Mouse (Mus musculus) midbrain, embryonic 11.5 days (tissue): ENCODE data around the gene Nfu1. TPM values are rescaled to one million over a fixed set of nuclear protein-coding genes. Genes with fewer than 3 reads are reported as not detected.
"Not testable (repeated sequence)": the region's sequence is repeated elsewhere in the genome, so short reads cannot be mapped to it uniquely, and the experiment has no call there.

ENCODE experiments used
- ATAC-seq: fragments of 200-750 bp; cut with Nextera tagmentation; 2 replicates; pipeline ENCODE4 v1.8.0; 2017; ENCODE audit warnings: moderate TSS enrichment, moderate library complexity; ENCODE audit not compliant: low FRiP score
- DNase-seq: peaks from one replicate; pipeline ENCODE4 v3.0.0; 2015; ENCODE audit warnings: low spot score; ENCODE audit errors: missing footprints
- H3K27ac ChIP-seq: fragments of 300-500 bp; sonication (generic); 2 replicates; pipeline ENCODE4 v1.5.1; 2014; ENCODE audit warnings: low read depth, low read length
- H3K27me3 ChIP-seq: fragments of 300-500 bp; sonication (generic); 2 replicates; pipeline ENCODE4 v1.6.1; 2014; ENCODE audit warnings: mild to moderate bottlenecking, low read length, moderate library complexity, mixed read lengths; ENCODE audit not compliant: control insufficient read depth, insufficient read depth
- H3K36me3 ChIP-seq: fragments of 300-500 bp; sonication (generic); 2 replicates; pipeline ENCODE4 v1.6.1; 2014; ENCODE audit warnings: mild to moderate bottlenecking, low read length, moderate library complexity, mixed read lengths; ENCODE audit not compliant: control insufficient read depth, insufficient read depth
- H3K4me1 ChIP-seq: fragments of 300-500 bp; sonication (generic); 2 replicates; pipeline ENCODE4 v1.6.1; 2014; ENCODE audit warnings: low read length; ENCODE audit not compliant: control insufficient read depth, insufficient read depth
- H3K4me2 ChIP-seq: fragments of 300-500 bp; sonication (generic); 2 replicates; pipeline ENCODE4 v1.6.1; 2014; ENCODE audit warnings: mild to moderate bottlenecking, moderate library complexity
- H3K4me3 ChIP-seq: fragments of 300-500 bp; sonication (generic); 2 replicates; pipeline ENCODE4 v1.5.1; 2014; ENCODE audit warnings: low read depth, low read length
- H3K9ac ChIP-seq: fragments of 300-500 bp; sonication (generic); 2 replicates; pipeline ENCODE4 v1.6.1; 2014; ENCODE audit warnings: low read length
- H3K9me3 ChIP-seq: fragments of 300-500 bp; sonication (generic); 2 replicates; pipeline ENCODE4 v1.6.1; 2016; ENCODE audit warnings: low read length; ENCODE audit not compliant: control insufficient read depth
- WGBS: fragments of 180-500 bp; shearing (Covaris S2); extraction: QIAGEN DNeasy Blood & Tissue Kit; methylation state at CpG from one replicate; pipeline ENCODE4 v1.1.7; 2014; 5-methylcytosine and 5-hydroxymethylcytosine counted together
- polyA plus RNA-seq: library from polyadenylated mRNA; unstranded; fragments of >200 nt; fragmentation: Nextera tagmentation; extraction: Ambion mirVana; gene quantifications from 2 replicates; pipeline ENCODE4 v1.2.1, GENCODE M21; 2014

Gene Nfu1
- polyA plus RNA-seq, 1 experiment from 2014 or later: 89.9 TPM

- H3K4me2 ChIP-seq: no peak overlapping the region
- H3K4me3 ChIP-seq: no peak overlapping the region
- no peak overlapping the region for H3K27ac ChIP-seq
- 67% methylated on average over 3 of the region's 3 CpGs for whole genome bisulfite sequencing
- no peaks in the 10 kb centered on the region for H3K27me3 ChIP-seq
- no peak overlapping the region for H3K9ac ChIP-seq
- no peaks in the 10 kb centered on the region for H3K36me3 ChIP-seq
- H3K4me1 ChIP-seq: peaks cover 7% of the 10 kb centered on the region; the same call in 1 of the 2 replicates
- ATAC-seq: no peak
- DNase-seq: peak; percentile 0
- no peaks in the 10 kb centered on the region for H3K9me3 ChIP-seq
These were observed 36.5 kb downstream of the Nfu1 start for GRCm38 (mm10) chr6:87045507-87045906.

GRCm38 (mm10) chr6:87048712-87049111 lies 39.7 kb downstream of the Nfu1 start:
- not testable (repeated sequence) for H3K9ac ChIP-seq, H3K4me3 ChIP-seq, H3K27ac ChIP-seq, ATAC-seq, H3K27me3 ChIP-seq, H3K36me3 ChIP-seq, H3K4me1 ChIP-seq, H3K4me2 ChIP-seq, H3K9me3 ChIP-seq, DNase-seq
- 95% methylated on average over 7 of the region's 7 CpGs for WGBS

GRCm38 (mm10) chr6:87051886-87052425 lies 42.9 kb downstream of the Nfu1 start:
- H3K4me3 ChIP-seq: no peak overlapping the region
- 96% methylated on average over 10 of the region's 10 CpGs for WGBS

GRCm38 (mm10) chr6:87054193-87054592 lies 45.2 kb downstream of the Nfu1 start:
- H3K9me3 ChIP-seq: no peaks in the 10 kb centered on the region
- no peak for ATAC-seq
- H3K27me3 ChIP-seq: no peaks in the 10 kb centered on the region
- DNase-seq: no peak
- 91% methylated on average over 8 of the region's 8 CpGs for WGBS
- no peak overlapping the region for H3K9ac ChIP-seq
- no peak overlapping the region for H3K27ac ChIP-seq
- H3K4me2 ChIP-seq: no peak overlapping the region
- no peaks in the 10 kb centered on the region for H3K4me1 ChIP-seq
- peaks cover 2% of the 10 kb centered on the region; the same call in 1 of the 2 replicates for H3K36me3 ChIP-seq
- no peak overlapping the region for H3K4me3 ChIP-seq

More at GRCm38 (mm10) chr6:87051886-87052425, 42.9 kb downstream of the Nfu1 start:
- H3K9ac ChIP-seq: no peak overlapping the region
- H3K4me1 ChIP-seq: no peaks in the 10 kb centered on the region
- no peak overlapping the region for H3K4me2 ChIP-seq
- no peaks in the 10 kb centered on the region for H3K9me3 ChIP-seq
- no peak overlapping the region for H3K27ac ChIP-seq
- no peaks in the 10 kb centered on the region for H3K27me3 ChIP-seq
- DNase-seq (no peak), ATAC-seq (no peak)
- peaks cover 2% of the 10 kb centered on the region; the same call in 1 of the 2 replicates for H3K36me3 ChIP-seq

GRCm38 (mm10) chr6:87059754-87060153 lies 50.7 kb downstream of the Nfu1 start:
- H3K9ac ChIP-seq: no peak overlapping the region
- WGBS: 97% methylated on average over 1 of the region's 1 CpGs
- peaks cover 2% of the 10 kb centered on the region; the same call in 1 of the 2 replicates for H3K36me3 ChIP-seq
- H3K27ac ChIP-seq: no peak overlapping the region
- no peaks in the 10 kb centered on the region for H3K27me3 ChIP-seq
- H3K4me1 ChIP-seq: no peaks in the 10 kb centered on the region
- no peaks in the 10 kb centered on the region for H3K9me3 ChIP-seq
- H3K4me2 ChIP-seq: no peak overlapping the region
- H3K4me3 ChIP-seq: no peak overlapping the region
- no peak for DNase-seq
- no peak for ATAC-seq

GRCm38 (mm10) chr6:87063586-87063985 lies 54.5 kb downstream of the Nfu1 start:
- Histone ChIP-seq H3K4me3 (no peak overlapping the region), H3K4me1 (no peaks in the 10 kb centered on the region), H3K4me2 (no peak overlapping the region), H3K36me3 (peaks cover 8% of the 10 kb centered on the region; the same call in 1 of the 2 replicates), H3K27ac (no peak overlapping the region), H3K9ac (no peak overlapping the region), H3K9me3 (no peaks in the 10 kb centered on the region), H3K27me3 (no peaks in the 10 kb centered on the region)
- 91% methylated on average over 4 of the region's 4 CpGs for WGBS
- DNase-seq (peak; percentile 77), ATAC-seq (no peak)

- ATAC-seq (no peak), DNase-seq (no peak)
- peaks cover 8% of the 10 kb centered on the region; the same call in 1 of the 2 replicates for H3K36me3 ChIP-seq
- 91% methylated on average over 2 of the region's 2 CpGs for WGBS
- H3K9me3 ChIP-seq: no peaks in the 10 kb centered on the region
- H3K27ac ChIP-seq: no peak overlapping the region
- no peak overlapping the region for H3K4me3 ChIP-seq
- no peak overlapping the region for H3K9ac ChIP-seq
- H3K27me3 ChIP-seq: no peaks in the 10 kb centered on the region
- no peaks in the 10 kb centered on the region for H3K4me1 ChIP-seq
- H3K4me2 ChIP-seq: no peak overlapping the region
These were observed 59.2 kb downstream of the Nfu1 start for GRCm38 (mm10) chr6:87068209-87068608.

- Histone ChIP-seq H3K9me3 (no peaks in the 10 kb centered on the region), H3K9ac (no peak overlapping the region), H3K27ac (no peak overlapping the region), H3K4me2 (no peak overlapping the region), H3K4me1 (no peaks in the 10 kb centered on the region), H3K36me3 (peaks cover 6% of the 10 kb centered on the region; the same call in 1 of the 2 replicates), H3K4me3 (no peak overlapping the region), H3K27me3 (no peaks in the 10 kb centered on the region)
- WGBS: 93% methylated on average over 7 of the region's 7 CpGs
- ATAC-seq (no peak), DNase-seq (no peak)
These were observed 60.3 kb downstream of the Nfu1 start for GRCm38 (mm10) chr6:87069195-87069900.

GRCm38 (mm10) chr6:87070641-87071040 lies 61.6 kb downstream of the Nfu1 start:
- Histone ChIP-seq H3K27ac (no peak overlapping the region), H3K9me3 (no peaks in the 10 kb centered on the region), H3K4me1 (no peaks in the 10 kb centered on the region), H3K27me3 (no peaks in the 10 kb centered on the region), H3K36me3 (peaks cover 6% of the 10 kb centered on the region; the same call in 1 of the 2 replicates), H3K4me3 (no peak overlapping the region), H3K4me2 (no peak overlapping the region), H3K9ac (no peak overlapping the region)
- DNase-seq: no peak
- 88% methylated on average over 4 of the region's 4 CpGs for WGBS
- no peak for ATAC-seq
